Mouse (Mus musculus): ENCODE data around the gene Zbtb16. TPM values are rescaled to one million over a fixed set of nuclear protein-coding genes. Genes with fewer than 3 reads are reported as not detected.

Gene Zbtb16
- total and polyA plus RNA-seq, 3 experiments, result 0.04 to 0.72 TPM; not detected in 1

GRCm38 (mm10) chr9:48671841-48672240 lies 164.2 kb downstream of the Zbtb16 start:
- Histone ChIP-seq H3K4me3 (ENCODE audit: control insufficient read depth in 1 of 2, insufficient read depth in 1 of 2, low read depth in 2 of 2, low read length in 2 of 2) (no peak overlapping the region), H3K36me3 (ENCODE audit: control insufficient read depth in 1 of 2, insufficient read depth in 2 of 2, low read length in 2 of 2) (no peaks in the 10 kb centered on the region), H3K4me1 (ENCODE audit: control insufficient read depth in 1 of 2, insufficient read depth in 2 of 2, low read length in 2 of 2) (no peaks in the 10 kb centered on the region), H3K9ac (ENCODE audit: control insufficient read depth, low read depth, low read length, poor library complexity, severe bottlenecking) (no peak overlapping the region), H3K27me3 (ENCODE audit: control insufficient read depth in 1 of 2, insufficient read depth in 2 of 2, low read length in 2 of 2) (peaks cover 0 to 2% of the 10 kb centered on the region in 2 experiments; a peak in 3 of 4 replicates), H3K27ac (ENCODE audit: control insufficient read depth, low read depth, low read length) (no peak overlapping the region), H3K79me2 (ENCODE audit: control insufficient read depth, insufficient read depth, low read length, poor library complexity) (no peaks in the 10 kb centered on the region), H3K9me3 (replicated peaks; ENCODE audit: insufficient read depth, low read length) (no peaks in the 10 kb centered on the region)
- no peak for DNase-seq (ENCODE audit: low read depth, low spot score)
- TF ChIP-seq NELFE (IDR thresholded peaks at IDR 0.05; ENCODE audit: low read depth, low read length) (no peak), ZNF384 (IDR thresholded peaks at IDR 0.05; ENCODE audit: low read depth, low read length) (no peak), MYB (IDR thresholded peaks at IDR 0.05; ENCODE audit: low read depth, low read length) (no peak), MEF2A (IDR thresholded peaks at IDR 0.05; ENCODE audit: extremely low read depth, insufficient replicate concordance, low read depth, low read length, poor library complexity, severe bottlenecking) (no peak), NRF1 (IDR thresholded peaks at IDR 0.05; ENCODE audit: insufficient read depth, low read depth, low read length, poor library complexity, severe bottlenecking) (no peak), POLR2AphosphoS5 (IDR thresholded peaks at IDR 0.05; ENCODE audit: borderline replicate concordance, low read depth, low read length) (no peak)

DNA sequence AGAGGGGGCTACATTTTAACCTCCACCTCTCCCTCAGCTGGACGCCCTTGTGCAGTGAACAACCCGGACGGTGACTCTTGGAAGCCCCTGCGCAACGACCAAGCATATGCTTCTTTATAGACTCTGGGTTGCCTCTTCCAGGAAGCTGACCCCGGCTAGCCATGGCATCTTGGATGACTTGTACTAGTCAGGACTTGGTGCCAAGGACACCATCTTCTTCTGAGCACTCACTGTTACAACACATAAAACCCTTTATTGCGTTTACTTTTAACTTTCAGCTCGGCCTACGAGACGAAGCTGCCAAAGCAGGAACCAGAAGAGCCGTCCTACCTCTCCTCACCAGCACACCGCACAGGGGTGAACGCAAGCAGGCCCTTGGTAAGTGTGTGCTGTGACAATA lies 165.9 kb downstream of the Zbtb16 start:
- no peak for DNase-seq (ENCODE audit: low read depth, low spot score)
- no peak overlapping the region for H3K9ac ChIP-seq (ENCODE audit: control insufficient read depth, low read depth, low read length, poor library complexity, severe bottlenecking)
- H3K27me3 ChIP-seq (ENCODE audit: control insufficient read depth in 1 of 2, insufficient read depth in 2 of 2, low read length in 2 of 2), result no peaks in the 10 kb centered on the region; a peak in 2 of 4 replicates
- H3K4me3 ChIP-seq (ENCODE audit: control insufficient read depth in 1 of 2, insufficient read depth in 1 of 2, low read depth in 2 of 2, low read length in 2 of 2), result no peak overlapping the region
- H3K27ac ChIP-seq (ENCODE audit: control insufficient read depth, low read depth, low read length), result no peak overlapping the region
- no peaks in the 10 kb centered on the region for H3K36me3 ChIP-seq (ENCODE audit: control insufficient read depth in 1 of 2, insufficient read depth in 2 of 2, low read length in 2 of 2)
- H3K4me1 ChIP-seq (ENCODE audit: control insufficient read depth in 1 of 2, insufficient read depth in 2 of 2, low read length in 2 of 2), result no peaks in the 10 kb centered on the region
- no peak for TF ChIP-seq CTCF (IDR thresholded peaks at IDR 0.05 in 2 of 3, conservative IDR thresholded peaks at IDR 0.05 in 1 of 3; ENCODE audit: control insufficient read depth in 1 of 3, insufficient read depth in 1 of 3, low read depth in 2 of 3, low read length in 3 of 3, poor library complexity in 1 of 3, severe bottlenecking in 1 of 3)
- TF ChIP-seq RCOR1 (IDR thresholded peaks at IDR 0.05; ENCODE audit: low read depth, low read length), result no peak
- no peak for TF ChIP-seq MYB (IDR thresholded peaks at IDR 0.05; ENCODE audit: low read depth, low read length)
- no peak for TF ChIP-seq GATA1 (IDR thresholded peaks at IDR 0.05; ENCODE audit: low read depth, low read length)
- TF ChIP-seq ZKSCAN1 (IDR thresholded peaks at IDR 0.05; ENCODE audit: low read depth, low read length), result no peak
- no peak for TF ChIP-seq RAD21 (IDR thresholded peaks at IDR 0.05; ENCODE audit: low read depth, low read length)
- no peak for TF ChIP-seq TCF12 (IDR thresholded peaks at IDR 0.05; ENCODE audit: low read depth, low read length)
- TF ChIP-seq USF1 (IDR thresholded peaks at IDR 0.05; ENCODE audit: low read depth, low read length), result no peak
- no peak for TF ChIP-seq ELF1 (IDR thresholded peaks at IDR 0.05; ENCODE audit: low read depth, low read length)
- TF ChIP-seq TBP (IDR thresholded peaks at IDR 0.05; ENCODE audit: low read depth, low read length), result no peak
- no peak for TF ChIP-seq UBTF (IDR thresholded peaks at IDR 0.05; ENCODE audit: borderline replicate concordance, insufficient read depth, low read depth, low read length)
- TF ChIP-seq ZMIZ1 (IDR thresholded peaks at IDR 0.05; ENCODE audit: low read depth, low read length), result no peak
- TF ChIP-seq POLR2AphosphoS5 (IDR thresholded peaks at IDR 0.05; ENCODE audit: borderline replicate concordance, low read depth, low read length), result no peak
- TF ChIP-seq BHLHE40 (IDR thresholded peaks at IDR 0.05; ENCODE audit: borderline replicate concordance, low read depth, low read length), result no peak
- no peak for TF ChIP-seq ETS1 (IDR thresholded peaks at IDR 0.05; ENCODE audit: low read depth, low read length)
- TF ChIP-seq ZC3H11A (IDR thresholded peaks at IDR 0.05; ENCODE audit: low read depth, low read length), result no peak
- TF ChIP-seq CHD1 (IDR thresholded peaks at IDR 0.05; ENCODE audit: low read depth, low read length), result no peak
- no peaks in the 10 kb centered on the region for H3K9me3 ChIP-seq (replicated peaks; ENCODE audit: insufficient read depth, low read length)
- H3K79me2 ChIP-seq (ENCODE audit: control insufficient read depth, insufficient read depth, low read length, poor library complexity), result no peaks in the 10 kb centered on the region
